Mouse (Mus musculus): ENCODE data around the gene Cox4i2.

Gene Cox4i2

DNA sequence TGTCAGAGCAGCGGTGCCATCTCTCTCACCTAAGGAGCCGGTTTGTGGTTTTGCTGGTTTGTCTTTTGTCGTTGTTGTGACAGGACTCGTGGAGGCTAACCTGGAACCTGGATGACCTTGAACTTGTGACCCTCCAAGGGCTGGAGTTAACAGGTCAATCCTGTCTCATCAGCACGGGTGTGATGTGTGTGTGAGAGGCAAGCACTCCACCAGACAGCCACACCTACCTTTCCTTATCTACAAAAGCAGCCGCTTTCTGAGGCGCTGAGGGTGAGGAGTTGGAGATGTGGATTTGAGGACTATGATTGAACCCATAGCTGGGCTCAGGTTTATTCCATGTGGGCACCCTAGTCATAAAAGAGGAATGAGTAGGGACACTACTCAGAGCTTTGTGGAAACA, 15.7 kb downstream of the Cox4i2 start:
- no peak for DNase-seq (ENCODE audit: low read depth, low spot score)

DNA sequence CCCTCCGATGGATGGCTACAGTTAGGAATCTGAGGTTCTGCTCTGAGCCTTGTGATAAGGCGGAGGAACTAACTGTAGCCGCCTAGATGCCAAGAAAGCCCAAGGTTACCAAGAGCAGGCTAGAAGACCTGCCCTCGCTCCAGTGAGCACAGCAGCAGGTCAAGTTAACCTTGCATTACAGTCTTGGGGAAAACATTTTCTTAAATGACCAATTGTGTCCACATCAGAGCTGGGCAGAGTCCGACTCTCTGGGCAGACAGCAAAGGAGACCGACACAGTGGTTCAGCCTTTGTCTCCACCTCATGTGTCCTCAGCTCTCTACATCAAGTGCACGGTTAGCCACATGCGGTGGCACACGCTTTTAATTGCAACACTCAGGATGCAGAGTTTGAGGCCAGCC, 17.6 kb downstream of the Cox4i2 start:
- no peak for DNase-seq (ENCODE audit: low read depth, low spot score)

DNA sequence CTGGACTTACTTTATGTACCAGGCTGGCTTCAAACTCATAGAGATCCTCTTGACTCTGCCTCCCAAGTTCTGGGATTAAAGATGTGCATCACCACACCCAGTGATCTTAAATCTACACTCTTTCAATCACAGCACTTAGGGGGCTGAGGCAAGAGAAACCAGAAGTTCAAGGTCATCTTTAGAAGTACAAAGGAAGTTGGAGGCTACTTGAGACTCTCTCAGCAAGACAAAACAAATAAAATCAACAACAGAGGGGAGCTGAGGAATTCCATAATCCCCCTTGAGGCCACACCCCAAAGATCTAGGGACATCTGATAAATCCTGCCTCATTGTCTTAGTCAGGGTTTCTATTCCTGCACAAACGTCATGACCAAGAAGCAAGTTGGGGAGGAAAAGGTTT, 18.3 kb downstream of the Cox4i2 start:
- no peak for DNase-seq (ENCODE audit: low read depth, low spot score)

DNA sequence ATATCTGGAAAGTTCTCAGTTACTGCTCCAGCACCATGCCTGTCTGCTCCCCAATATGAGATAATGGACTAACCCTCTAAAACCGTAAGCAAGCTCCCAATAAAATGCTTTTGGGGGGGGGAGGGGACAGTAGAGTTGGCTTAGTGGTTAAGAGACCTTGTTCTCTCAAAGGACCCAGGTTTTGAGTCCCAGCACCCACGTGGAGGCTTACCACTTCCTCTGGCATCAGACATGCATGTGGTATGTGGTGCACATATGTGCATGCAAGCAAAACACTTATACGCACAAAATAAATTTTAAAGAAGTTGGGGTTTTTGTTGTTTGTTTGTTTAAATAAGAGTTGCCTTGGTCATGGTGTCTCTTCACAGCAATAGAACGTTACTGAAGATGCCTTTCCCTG, 21.4 kb downstream of the Cox4i2 start:
- DNase-seq (ENCODE audit: low read depth, low spot score), result no peak

DNA sequence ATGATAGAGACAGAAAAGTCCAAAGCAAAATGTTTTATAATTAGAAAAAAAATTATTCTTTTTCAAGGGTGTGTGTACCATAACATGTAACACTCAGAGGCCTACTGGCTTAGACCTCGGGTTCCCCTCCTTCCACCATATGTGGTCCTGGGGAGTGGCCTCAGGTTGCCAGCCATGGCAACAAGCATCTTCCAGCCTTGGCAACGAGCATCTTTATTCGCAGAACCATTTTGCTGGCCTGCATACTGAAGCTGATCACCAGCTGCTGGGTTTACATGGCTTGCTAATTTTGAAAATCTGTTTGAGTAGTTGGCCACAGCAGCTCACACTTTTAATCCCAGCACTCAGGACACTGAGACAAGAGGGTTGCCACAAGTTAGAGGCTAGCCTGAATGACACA, 22.0 kb downstream of the Cox4i2 start:
- no peak for DNase-seq (ENCODE audit: low read depth, low spot score)

DNA sequence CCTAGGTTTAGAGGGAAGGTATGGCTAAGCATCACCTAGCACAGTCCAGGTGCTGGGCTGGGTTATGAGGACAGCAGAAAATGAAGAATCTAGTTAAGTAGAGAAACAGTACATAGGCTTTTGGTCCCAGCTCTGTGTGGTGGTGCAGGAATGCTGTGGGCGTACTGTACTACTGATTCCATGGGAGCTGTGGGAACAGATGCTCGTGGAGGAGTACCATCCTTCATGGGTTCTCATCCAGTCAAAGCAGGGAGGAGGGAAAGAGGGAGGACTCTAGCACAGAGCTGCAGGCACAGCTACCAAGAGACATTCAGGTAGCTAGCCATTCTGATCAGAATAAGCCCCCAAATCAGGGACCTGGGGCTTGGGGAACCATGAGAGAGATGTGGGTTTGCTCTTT, 22.5 kb downstream of the Cox4i2 start:
- peak; percentile 92 for DNase-seq (ENCODE audit: low read depth, low spot score)

DNA sequence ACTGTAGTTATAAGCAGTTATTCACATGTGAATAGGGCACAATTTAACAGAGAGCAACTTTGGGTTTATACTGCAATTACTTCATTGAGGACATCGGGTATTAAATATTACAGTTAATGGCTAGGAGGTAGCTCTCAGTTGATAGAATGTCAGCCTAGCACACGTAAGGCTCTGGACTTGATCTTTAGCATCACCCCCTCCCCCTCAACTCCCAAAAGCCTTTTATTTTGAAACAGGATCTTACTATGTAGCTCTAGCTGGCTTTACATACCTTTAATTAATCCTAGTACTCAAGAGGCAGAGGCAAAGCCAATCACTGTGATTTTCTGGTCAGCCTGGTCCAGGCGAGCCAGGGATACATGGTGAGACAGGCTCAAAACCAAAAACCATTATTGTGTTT, 23.1 kb downstream of the Cox4i2 start:
- no peak for DNase-seq (ENCODE audit: low read depth, low spot score)

DNA sequence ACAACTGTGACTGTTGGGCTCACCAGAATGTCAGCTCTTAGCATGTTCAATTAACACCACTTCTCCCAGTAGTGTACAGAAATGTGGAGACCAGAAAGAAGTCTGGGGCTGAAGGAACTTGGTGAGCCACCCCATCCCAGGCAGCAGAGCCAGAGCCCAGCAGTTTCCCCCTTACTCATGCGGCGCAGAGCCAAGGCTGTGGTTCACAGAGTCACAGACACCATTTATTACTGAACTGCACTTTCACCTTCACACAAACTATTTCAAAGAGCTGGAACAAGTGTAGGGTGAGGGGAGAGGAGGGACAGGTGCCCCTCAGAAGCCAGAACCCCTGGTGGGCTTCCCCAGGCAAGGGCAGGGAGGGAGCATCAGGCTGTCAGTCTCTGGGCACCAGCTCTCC, 26.5 kb downstream of the Cox4i2 start:
- no peak for DNase-seq (ENCODE audit: low read depth, low spot score)

DNA sequence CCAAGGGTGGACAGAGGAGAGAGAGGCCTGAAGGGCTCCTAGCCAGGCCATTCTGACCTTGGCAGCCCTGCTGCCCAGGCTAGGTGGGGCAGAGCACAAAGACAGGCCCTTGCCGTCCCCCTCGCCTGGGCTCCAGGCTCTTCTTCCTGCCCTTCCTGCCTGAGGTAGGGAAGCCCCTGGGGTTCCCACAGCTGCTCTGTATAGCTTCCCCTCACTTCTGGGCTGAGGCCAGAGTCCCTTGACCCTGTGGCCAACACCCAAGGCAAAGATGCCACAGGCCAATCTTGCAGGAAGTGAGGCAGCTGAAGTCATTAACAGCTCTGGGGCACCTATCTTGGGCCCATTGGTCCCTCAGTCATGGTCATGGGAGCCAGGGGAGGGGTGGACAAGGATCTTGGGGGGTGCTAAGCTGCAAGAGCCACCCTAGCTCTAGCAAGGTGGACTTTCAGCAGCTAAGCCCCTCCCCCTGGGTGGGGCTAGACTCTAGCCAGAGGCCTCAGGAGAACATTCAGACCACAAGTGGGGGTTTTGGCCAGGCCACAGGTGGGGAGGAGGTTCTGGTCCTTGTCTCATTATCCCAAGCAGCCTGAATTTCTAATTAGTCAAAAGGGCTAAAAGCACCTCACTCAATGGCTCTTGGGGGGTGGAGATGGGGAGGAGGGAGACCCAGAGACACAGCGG, 27.2 kb downstream of the Cox4i2 start:
- no peak for DNase-seq (ENCODE audit: low read depth, low spot score)

DNA sequence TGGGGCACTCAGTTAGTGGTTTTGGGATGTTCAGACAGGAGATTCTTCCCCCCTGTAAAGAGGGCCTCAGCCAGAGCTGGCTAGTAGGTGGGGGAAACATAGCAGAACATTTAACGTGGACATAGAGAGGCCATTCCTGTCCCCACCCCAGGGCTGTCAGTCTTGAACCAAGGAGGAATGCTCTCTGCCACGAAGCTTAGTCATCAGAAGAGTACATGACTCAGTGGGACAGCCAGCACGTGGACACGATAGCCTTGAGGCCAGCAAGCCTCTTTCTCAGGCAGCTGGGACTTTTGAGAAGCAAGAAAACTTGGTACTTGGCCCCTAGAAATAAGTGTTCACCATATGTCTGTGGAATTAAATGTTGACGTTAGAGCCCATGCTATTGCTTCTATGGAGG, 28.7 kb downstream of the Cox4i2 start:
- DNase-seq (ENCODE audit: low read depth, low spot score), result no peak

DNA sequence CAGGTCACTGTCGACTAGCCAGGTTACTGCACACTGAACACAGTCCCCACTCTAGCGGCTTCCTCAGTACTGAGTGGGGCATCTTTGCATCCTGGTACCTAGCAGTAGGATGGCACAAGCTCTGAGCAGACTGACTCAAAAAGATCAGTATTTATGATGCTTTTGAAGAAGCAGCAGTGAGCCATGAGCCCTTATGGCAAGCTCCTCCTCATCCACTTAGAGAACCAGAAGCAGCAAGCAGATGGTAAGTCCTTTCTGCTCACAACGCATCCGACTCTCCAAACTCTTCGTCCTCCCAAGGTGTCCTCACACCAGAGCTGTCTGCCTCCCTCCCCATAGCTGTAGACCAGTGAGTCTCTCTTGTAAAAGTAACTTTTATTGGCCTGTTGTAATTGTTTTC, 29.3 kb downstream of the Cox4i2 start:
- DNase-seq (ENCODE audit: low read depth, low spot score), result no peak

DNA sequence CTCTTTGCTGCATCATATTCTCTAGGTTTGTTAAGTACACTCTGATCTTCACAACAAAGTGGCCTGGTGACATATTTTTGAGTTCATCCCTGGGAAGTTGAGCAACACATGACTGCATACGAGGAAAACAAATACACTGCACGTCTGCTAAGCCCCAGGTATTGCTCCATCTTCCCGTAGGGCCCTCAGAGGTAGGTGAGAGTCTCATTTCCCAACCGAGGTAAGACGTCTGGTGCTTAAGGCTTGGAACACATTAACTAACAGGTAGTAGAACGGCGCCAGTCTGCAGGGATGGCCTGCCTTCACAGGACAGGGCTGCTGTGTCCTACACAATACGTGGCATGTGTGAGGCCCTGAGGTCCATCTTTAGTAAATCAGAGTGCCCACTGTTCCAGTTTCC, 30.7 kb downstream of the Cox4i2 start:
- no peak for DNase-seq (ENCODE audit: low read depth, low spot score)

DNA sequence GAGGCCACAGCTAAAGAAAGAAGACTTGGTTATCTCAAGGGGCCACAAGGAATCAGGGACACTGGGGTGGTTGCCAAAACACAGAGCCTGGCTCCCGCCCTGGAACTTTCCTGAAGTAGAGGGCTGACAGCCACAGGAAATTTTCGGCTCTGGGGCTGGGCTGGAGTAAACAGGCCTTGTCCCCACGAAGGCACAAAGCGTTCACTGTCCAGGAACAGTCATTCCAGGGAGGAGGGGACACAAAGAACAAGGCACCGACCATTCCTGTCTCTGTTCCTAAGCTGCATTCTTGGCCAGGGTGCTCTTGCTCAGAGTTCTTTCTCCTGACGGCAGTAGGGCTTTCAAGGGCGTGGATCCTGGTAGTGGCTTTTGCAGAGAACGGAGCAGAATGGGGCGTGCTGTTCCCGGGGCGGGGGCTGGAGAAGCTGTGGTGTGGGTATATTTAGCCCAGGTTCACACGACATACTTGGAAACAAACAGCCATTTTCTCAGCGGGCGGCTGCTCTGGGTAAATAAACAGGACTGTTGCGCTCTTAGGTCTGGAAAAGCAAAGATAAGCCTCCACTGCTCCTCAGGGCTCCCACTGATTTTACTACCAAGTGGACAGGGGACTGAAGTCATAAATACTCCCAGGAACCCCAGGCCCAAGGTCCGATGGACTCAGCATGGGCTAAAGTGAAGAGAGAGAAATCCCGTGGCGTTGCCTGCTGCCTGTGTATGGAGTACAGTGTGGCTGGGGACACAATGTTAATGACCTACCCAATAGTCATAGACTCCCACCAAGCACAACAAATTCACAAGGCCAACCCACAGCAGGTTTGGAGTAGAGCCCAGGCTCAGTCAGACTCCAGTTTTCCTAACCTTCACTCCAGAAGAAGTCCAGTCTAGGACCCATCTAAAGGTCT, 31.7 kb downstream of the Cox4i2 start:
- peak; percentile 77 for DNase-seq (ENCODE audit: low read depth, low spot score)

DNA sequence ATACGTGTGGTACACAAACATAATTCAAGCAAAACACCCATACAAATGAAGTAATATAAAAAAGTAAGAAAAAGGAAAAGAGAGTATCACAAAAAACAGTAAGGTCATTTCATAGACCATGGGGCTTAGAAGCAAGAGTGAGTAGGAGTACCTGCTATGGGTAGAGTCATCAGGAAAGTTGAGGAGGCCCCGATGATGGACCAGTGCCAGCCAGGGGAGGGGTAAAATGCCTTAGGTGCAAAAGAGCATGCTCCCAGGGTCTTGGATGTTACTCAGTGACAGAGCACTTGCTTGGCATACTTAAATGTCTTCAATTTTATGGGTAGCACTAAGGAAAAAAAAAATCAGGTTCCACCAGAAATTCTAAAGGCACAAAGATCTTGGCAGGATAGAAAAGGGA, 33.2 kb downstream of the Cox4i2 start:
- no peak for DNase-seq (ENCODE audit: low read depth, low spot score)

DNA sequence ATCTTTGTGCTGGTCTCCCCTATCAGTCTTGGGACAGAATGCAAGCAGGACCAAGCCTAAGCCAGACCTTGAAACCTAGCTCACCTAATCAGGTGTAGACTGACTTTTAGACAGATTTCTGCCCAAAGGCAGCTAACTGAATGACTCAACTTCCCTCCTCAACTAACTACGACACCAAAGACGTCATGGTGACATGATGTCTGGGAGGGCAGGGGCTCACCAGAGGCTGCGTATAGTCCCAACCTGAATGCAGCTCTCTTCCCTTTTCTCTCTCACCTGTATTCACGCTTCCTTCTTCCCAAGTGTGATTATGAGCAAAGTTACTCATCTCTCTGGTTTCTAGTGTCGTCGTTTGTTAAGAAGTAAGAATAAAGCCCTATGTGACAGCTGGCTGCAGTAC, 33.6 kb downstream of the Cox4i2 start:
- no peak for DNase-seq (ENCODE audit: low read depth, low spot score)

DNA sequence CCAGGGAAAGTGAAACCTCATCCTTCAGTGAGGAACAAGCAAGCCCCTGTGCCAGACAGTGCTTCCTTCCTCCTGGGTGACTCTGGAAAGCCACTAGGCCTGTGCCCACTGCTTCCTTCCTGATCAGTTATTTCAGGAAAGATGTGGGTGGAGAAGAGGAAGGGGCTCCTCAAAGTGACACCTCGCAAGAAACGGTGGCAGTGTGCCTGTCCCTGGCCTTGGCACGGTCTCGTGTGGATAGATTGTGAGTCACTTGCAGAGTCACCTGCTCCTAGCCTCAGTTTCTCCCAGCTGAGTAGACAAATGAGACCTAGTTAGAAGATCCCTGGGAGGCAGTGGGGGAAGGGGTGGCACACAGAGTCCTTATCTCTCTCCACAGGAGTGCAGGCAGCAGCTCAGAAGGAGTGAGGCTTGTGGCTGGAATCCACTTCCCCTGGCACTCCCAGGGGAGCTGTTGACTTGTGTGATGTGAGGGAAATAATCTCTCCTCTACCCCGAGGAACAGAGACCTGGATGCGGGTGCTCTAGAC, 35.0 kb downstream of the Cox4i2 start:
- peak; percentile 52 for DNase-seq (ENCODE audit: low read depth, low spot score)

DNA sequence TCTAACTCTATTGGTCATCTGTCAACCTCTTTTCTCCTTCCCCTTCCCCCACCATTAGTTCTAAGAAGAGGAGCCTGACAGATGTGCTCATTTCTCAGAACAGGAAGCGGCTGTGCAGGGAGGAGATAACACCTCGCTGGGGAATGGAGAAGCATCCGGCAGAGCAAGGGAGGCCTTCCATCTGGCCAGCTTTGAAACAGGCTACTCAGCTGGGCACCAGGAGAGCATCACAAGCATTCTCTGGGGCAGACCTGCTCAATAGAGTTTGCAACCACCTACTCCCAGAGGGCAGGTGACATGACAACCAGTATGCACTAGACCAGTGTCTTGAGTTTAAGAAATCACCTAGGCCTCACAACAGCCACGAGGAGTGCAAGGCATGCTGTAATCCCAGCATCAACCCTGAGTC, 35.6 kb downstream of the Cox4i2 start:
- no peak for DNase-seq (ENCODE audit: low read depth, low spot score)

DNA sequence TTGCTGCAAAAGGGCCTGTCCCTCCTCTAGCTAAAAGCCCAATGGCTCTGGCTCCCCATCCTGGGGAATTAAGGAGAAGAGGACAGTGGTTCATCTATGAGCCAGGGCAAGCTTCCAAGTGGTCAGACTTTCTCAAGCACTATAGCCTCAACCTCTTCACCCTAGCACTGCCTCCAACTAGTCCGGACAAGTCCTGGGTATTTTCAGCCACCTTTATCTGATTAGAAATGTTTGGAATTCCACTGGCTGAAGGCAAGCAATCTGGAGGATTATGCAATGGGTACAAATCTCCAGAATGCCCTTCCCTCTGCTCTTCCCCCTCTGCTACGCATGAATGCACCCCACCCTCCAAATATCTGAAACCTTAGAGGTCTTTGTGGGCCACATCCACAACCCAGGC, 38.5 kb downstream of the Cox4i2 start:
- DNase-seq (ENCODE audit: low read depth, low spot score), result no peak

DNA sequence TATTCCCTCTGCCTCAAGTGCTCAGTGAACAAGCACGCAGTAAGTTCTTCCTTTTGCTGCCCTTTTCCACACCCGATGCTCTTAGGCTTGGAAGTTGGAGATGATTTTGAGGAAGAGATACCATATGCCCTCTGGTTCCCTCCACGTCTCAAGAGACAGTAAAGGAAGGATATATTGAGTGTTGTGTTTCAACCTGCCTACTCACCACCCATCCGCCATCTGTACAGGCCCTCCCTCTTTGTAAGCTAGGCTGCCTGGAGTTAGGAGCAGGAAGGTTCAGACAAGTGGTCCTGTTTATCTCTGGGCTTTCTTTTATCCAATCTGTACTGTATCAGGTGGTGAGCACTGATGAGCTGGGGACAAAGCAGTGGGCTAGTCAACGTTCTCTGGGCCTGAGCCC, 39.4 kb downstream of the Cox4i2 start:
- DNase-seq (ENCODE audit: low read depth, low spot score), result peak; percentile 74

DNA sequence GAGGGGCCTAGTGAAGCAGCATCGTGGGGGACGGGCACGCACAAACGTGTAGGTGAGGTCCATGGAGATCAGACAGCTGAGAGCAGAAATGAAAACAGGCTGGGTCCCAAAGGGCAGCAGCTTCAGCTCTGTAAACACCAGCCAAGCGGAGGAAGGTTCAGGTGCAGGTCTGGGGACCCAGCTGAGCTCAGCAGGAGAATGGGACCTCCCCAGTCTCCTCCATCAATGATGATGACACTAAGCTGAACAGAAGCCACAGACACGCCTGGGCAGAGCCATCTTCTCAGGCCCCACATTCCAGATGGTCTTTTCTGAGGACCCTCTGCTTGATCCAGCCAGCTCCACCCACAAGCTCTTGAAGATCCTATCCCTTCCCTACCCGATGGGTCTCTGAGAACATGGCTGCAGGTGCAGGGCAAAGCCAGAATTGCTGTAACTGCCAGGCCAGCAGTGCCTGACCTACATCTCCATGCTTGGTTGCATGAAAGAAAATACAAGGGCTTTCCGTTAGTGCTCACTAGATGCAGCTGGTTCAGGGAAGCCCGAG, 40.4 kb downstream of the Cox4i2 start:
- DNase-seq (ENCODE audit: low read depth, low spot score), result no peak

DNA sequence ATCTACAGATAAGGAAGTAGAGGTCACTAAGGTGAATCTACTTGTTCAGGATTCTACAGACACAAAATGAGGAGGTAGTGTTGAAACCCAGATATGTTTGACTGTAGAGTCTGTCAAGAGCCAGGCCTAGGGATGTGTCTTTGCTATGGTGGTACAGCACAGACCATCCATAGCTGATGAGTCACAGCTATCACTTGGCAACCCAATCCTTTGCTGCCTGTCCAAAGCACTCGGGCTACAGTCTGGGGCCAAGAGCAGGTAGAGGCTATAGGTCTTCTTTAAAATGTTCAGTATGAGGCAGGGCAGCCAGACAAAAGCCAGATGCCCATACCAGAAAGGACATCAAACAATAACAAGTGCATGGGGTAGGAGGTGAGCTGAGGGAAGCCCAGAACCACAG, 43.6 kb downstream of the Cox4i2 start:
- no peak for DNase-seq (ENCODE audit: low read depth, low spot score)

DNA sequence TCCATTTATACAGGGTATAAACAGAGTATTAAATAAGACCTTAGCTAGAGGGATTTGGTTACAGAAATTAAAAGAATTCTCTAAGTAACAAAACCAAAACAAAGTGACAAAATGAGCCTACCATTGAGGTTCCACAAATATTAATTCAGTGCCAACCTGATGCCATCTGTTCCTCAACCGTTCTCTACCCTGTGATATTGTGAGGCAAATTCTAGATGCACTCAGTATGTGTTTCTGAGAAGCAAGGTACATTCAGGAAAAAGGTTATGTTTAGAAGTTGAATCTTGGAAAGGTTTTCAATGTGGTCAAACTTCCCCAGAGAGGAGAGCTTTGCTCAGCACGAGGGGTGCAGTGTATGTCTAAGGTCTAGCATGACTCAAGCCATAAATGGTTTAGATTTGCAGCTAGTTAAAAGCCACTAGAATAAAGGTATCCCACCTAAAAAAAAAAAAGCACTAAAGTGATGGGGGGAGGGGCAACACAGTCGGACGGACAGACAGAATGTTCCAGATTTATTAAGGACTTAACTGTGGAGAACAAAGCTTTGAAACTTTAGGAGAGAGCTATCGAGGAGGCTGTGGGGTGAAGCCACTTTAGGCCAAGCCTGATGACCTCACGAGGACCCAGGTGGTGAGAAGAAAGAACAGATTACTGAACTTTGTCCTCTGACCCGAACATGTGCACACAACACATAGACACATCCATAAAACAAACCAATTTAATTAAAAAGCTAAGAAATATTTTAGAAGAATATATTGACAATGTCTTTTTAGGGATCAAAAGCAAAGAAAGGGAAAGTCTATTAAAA, 46.2 kb downstream of the Cox4i2 start:
- DNase-seq (ENCODE audit: low read depth, low spot score), result no peak
